ENCODE assay signal across 8 mouse cellular contexts in the genomic region with DNA sequence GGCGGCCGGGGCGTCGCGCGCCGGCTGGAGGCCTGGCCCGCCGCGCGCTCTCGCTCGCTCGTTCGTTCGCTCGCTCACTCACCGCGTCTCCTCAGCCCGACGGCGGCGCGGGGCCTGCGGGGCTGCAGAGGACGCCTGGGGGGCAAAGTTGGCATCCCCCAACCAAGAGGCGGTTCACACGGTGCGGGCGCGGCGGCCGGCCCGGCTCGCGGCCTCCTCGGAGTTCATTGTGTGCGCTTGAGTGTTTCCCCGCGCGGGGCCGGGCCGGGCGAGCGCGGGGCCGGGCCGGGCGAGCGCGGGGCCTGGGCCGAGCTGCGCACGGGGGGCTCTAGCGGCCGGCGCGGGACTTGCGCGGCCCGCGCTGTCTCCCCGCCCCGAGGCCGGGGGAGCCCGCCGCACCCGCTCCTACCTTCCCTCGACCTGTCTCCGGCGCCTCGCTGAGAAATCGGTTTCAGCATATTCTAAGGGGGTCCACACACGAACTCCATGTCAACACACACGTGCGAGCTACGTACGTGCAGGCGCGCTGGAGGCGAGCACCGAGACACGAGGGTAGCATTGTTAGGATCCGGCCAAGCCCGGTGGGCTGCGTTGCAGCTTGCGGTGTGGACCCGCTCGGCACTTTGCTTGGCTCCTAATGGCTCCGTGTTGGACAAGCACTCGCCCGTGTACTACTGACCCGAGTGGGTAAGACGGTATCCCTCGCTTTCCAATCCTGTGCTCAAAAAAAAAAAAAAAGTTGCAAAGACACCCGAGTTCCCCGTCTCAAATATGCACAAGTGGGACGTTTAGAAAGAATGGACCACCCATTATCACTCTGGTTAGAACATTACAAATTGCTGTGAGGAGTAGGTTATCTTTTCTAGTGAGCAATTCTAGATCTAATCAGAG. TPM values are rescaled to one million over a fixed set of nuclear protein-coding genes. Genes with fewer than 3 reads are reported as not detected.
DNase-seq lines count a peak whose midpoint lies in the region; ATAC-seq and TF ChIP-seq lines count a peak whose summit lies in the region.

A gene (minus strand): TSS at position 685 of the 891 bp plus-strand sequence.

- no peak; the same call in 1 of the 2 replicates for TF ChIP-seq POLR2A in small intestine, adult 2 months (IDR thresholded peaks at IDR 0.05; ENCODE audit: low read depth, low read length)

- no peak for ATAC-seq in erythroblast, adult 5-6 weeks (replicated peaks; ENCODE audit: low FRiP score, poor library complexity, severe bottlenecking)
- peak; percentile 33 for ATAC-seq in granulocyte monocyte progenitor cell, adult 5-6 weeks (replicated peaks; ENCODE audit: poor library complexity, severe bottlenecking)
- ATAC-seq in intestine, postnatal 0 days, result peak; percentile 73
- ATAC-seq in limb, embryonic 12.5 days (ENCODE audit: insufficient number of reproducible peaks, insufficient read depth, low FRiP score, low TSS enrichment, low read depth), result peak; percentile 83
- ATAC-seq in midbrain, embryonic 13.5 days, result peak; percentile 88

- peak within 1 kb of the TSS; percentile 86 for H3K4me3 ChIP-seq in erythroblast, embryonic 14.5 days (replicated peaks)
- peak within 1 kb of the TSS; percentile 90 for H3K4me3 ChIP-seq in intestine, postnatal 0 days (ENCODE audit: low read depth, low read length)
- peak within 1 kb of the TSS; percentile 92 for H3K4me3 ChIP-seq in limb, embryonic 12.5 days (replicated peaks)
- H3K4me3 ChIP-seq in midbrain, embryonic 13.5 days (replicated peaks), result peak within 1 kb of the TSS; percentile 87
- peak within 1 kb of the TSS; percentile 97 for H3K4me3 ChIP-seq in small intestine, adult 2 months (ENCODE audit: low read depth, low read length)

- H3K36me3 ChIP-seq in erythroblast, embryonic 14.5 days (ENCODE audit: control insufficient read depth), result no peaks in the 10 kb centered on the region
- no peaks in the 10 kb centered on the region for H3K36me3 ChIP-seq in intestine, postnatal 0 days (ENCODE audit: control insufficient read depth, insufficient read depth)
- no peaks in the 10 kb centered on the region for H3K36me3 ChIP-seq in limb, embryonic 12.5 days
- no peaks in the 10 kb centered on the region for H3K36me3 ChIP-seq in midbrain, embryonic 13.5 days
- H3K36me3 ChIP-seq in small intestine, adult 2 months (ENCODE audit: control insufficient read depth, insufficient read depth, low read length), result no peaks in the 10 kb centered on the region

- peak within 1 kb of the TSS; percentile 89 for H3K4me2 ChIP-seq in intestine, postnatal 0 days (replicated peaks; ENCODE audit: low read depth)
- peak within 1 kb of the TSS; percentile 70 for H3K4me2 ChIP-seq in limb, embryonic 12.5 days
- H3K4me2 ChIP-seq in midbrain, embryonic 13.5 days (replicated peaks), result peak within 1 kb of the TSS; percentile 66

- H3K4me1 ChIP-seq in erythroblast, embryonic 14.5 days (ENCODE audit: control insufficient read depth), result peaks cover 30% of the 10 kb centered on the region
- H3K4me1 ChIP-seq in intestine, postnatal 0 days (replicated peaks; ENCODE audit: control insufficient read depth, insufficient read depth, low read length), result 0 out of 2 replicates have a peak, but pooled peaks cover 3% of the 10 kb centered on the region
- H3K4me1 ChIP-seq in limb, embryonic 12.5 days (replicated peaks), result peaks cover 43% of the 10 kb centered on the region
- peaks cover 46% of the 10 kb centered on the region for H3K4me1 ChIP-seq in midbrain, embryonic 13.5 days (replicated peaks)
- H3K4me1 ChIP-seq in small intestine, adult 2 months (ENCODE audit: control insufficient read depth, insufficient read depth, insufficient read length, low read length), result peaks cover 9% of the 10 kb centered on the region; the same call in 1 of the 2 replicates

- peak within 1 kb of the TSS; percentile 98 for H3K27ac ChIP-seq in intestine, postnatal 0 days (ENCODE audit: low read depth, low read length)
- peak within 1 kb of the TSS; percentile 100 for H3K27ac ChIP-seq in limb, embryonic 12.5 days
- peak within 1 kb of the TSS; percentile 100 for H3K27ac ChIP-seq in midbrain, embryonic 13.5 days
- H3K27ac ChIP-seq in small intestine, adult 2 months (ENCODE audit: insufficient read depth, low read depth, low read length), result peak within 1 kb of the TSS; percentile 88

- H3K9ac ChIP-seq in intestine, postnatal 0 days (ENCODE audit: low read depth, low read length), result peak within 1 kb of the TSS; percentile 99
- peak within 1 kb of the TSS; percentile 99 for H3K9ac ChIP-seq in limb, embryonic 12.5 days (replicated peaks)
- peak within 1 kb of the TSS; percentile 98 for H3K9ac ChIP-seq in midbrain, embryonic 13.5 days (replicated peaks)

- peak; percentile 38 for TF ChIP-seq CTCF in intestine, postnatal 0 days (IDR thresholded peaks at IDR 0.05; ENCODE audit: low read depth)
- TF ChIP-seq CTCF in small intestine, adult 2 months (IDR thresholded peaks at IDR 0.05; ENCODE audit: extremely low read depth, insufficient read length, insufficient replicate concordance, low read depth, low read length), result no peak

- peak; percentile 45 for DNase-seq in embryo, embryonic 11.5 days (ENCODE audit: low read depth, low spot score)

- H3K9me3 ChIP-seq in erythroblast, embryonic 14.5 days (ENCODE audit: control insufficient read depth, low read length), result no peaks in the 10 kb centered on the region
- no peaks in the 10 kb centered on the region for H3K9me3 ChIP-seq in intestine, postnatal 0 days (ENCODE audit: control insufficient read depth)
- H3K9me3 ChIP-seq in limb, embryonic 12.5 days, result no peaks in the 10 kb centered on the region
- H3K9me3 ChIP-seq in midbrain, embryonic 13.5 days, result no peaks in the 10 kb centered on the region

- under 1% methylated on average over 78 of the region's 98 CpGs for WGBS in intestine, postnatal 0 days
- WGBS in limb, embryonic 12.5 days, result under 1% methylated on average over 85 of the region's 98 CpGs
- WGBS in midbrain, embryonic 13.5 days, result under 1% methylated on average over 86 of the region's 98 CpGs
- WGBS in small intestine, adult 2 months, result 2% methylated on average over 92 of the region's 98 CpGs

- peaks cover 41% of the 10 kb centered on the region for H3K27me3 ChIP-seq in erythroblast, embryonic 14.5 days (ENCODE audit: control insufficient read depth)
- no peaks in the 10 kb centered on the region for H3K27me3 ChIP-seq in intestine, postnatal 0 days (replicated peaks; ENCODE audit: control insufficient read depth, insufficient read depth, low read length)
- no peaks in the 10 kb centered on the region for H3K27me3 ChIP-seq in limb, embryonic 12.5 days
- no peaks in the 10 kb centered on the region for H3K27me3 ChIP-seq in midbrain, embryonic 13.5 days
- no peaks in the 10 kb centered on the region; the same call in 1 of the 2 replicates for H3K27me3 ChIP-seq in small intestine, adult 2 months (ENCODE audit: control insufficient read depth, insufficient read depth, low read length)

RNA-seq across cellular contexts. Expression of the gene that starts here (rescaled TPM):
- 0.62 and 0.70 TPM in 2 replicates for polyA plus RNA-seq in erythroblast, embryonic 14.5 days (2012)
- total RNA-seq in erythroblast, adult 5-6 weeks (2015; ENCODE audit: low replicate concordance), result 1.5 and 14.8 TPM in 2 replicates
- total RNA-seq in erythroblast, adult 5-6 weeks (2017; ENCODE audit: low replicate concordance), result 12.3 and 18.8 TPM in 2 replicates
- total RNA-seq in granulocyte monocyte progenitor cell, adult 5-6 weeks (2014; fragmentation: Nextera tagmentation), result 40.3 and 45.5 TPM in 2 replicates
- total RNA-seq in granulocyte monocyte progenitor cell, adult 5-6 weeks (2017), result 47.2 and 52.7 TPM in 2 replicates
- 45.2 and 52.9 TPM in 2 replicates for polyA plus RNA-seq in intestine, postnatal 0 days (2015; fragmentation: Nextera tagmentation; extraction: Ambion mirVana)
- polyA plus RNA-seq in limb, embryonic 12.5 days (2016; fragmentation: Nextera tagmentation; extraction: Ambion mirVana), result 125 TPM in 2 replicates
- polyA plus RNA-seq in midbrain, embryonic 13.5 days (2015; fragmentation: Nextera tagmentation; extraction: Ambion mirVana), result 150 and 164 TPM in 2 replicates
- polyA plus RNA-seq in small intestine, adult 2 months (2012; rRNA removed), result 7.2 and 12.8 TPM in 2 replicates
